Mouse (Mus musculus) gastrocnemius, postnatal 4 days (tissue): ENCODE data around the gene Olfr153. TPM values are rescaled to one million over a fixed set of nuclear protein-coding genes. Genes with fewer than 3 reads are reported as not detected.
"Not testable (repeated sequence)": the region's sequence is repeated elsewhere in the genome, so short reads cannot be mapped to it uniquely, and the experiment has no call there.

Experiments used
- DNase-seq, 2 experiments: peaks; one replicate each; pipeline ENCODE4 v3.0.0; 2021 to 2022; ENCODE audit warnings: low spot score in 2 of 2, mixed read lengths in 2 of 2
- long read RNA-seq, 2 experiments: library from polyadenylated mRNA; stranded (forward); transcript quantifications; one replicate each; pipeline ENCODE4 v2.0.0; 2021
- total RNA-seq, 2 experiments: library from RNA; stranded (reverse); gene quantifications; 2 replicates each; pipeline ENCODE4 v1.2.3; 2021

Olfr153 gene
- not detected for total RNA-seq
- long read RNA-seq, experiment 1: 0 reads
- long read RNA-seq, experiment 2: 0 reads

GRCm38 (mm10) chr2:87531496-87531895 is at the start of gene Olfr153:
Gene Olfr153, plus strand, starts transcription at chr2:87531796.
- no peak for DNase-seq

GRCm38 (mm10) chr2:87482276-87482675 is 49.3 kb upstream of the Olfr153 start:
- DNase-seq: no peak

- DNase-seq: not testable (repeated sequence)
Observed at GRCm38 (mm10) chr2:87496993-87497392, 34.6 kb upstream of the Olfr153 start, which contains the start of gene Pramel7. Gene Pramel7, minus strand, starts transcription at chr2:87497093.

- no peak for DNase-seq
Observed at GRCm38 (mm10) chr2:87506265-87506664, 25.3 kb upstream of the Olfr153 start, which contains the start of gene Pramel6. Gene Pramel6, plus strand, starts transcription at chr2:87506565.

- DNase-seq: no peak
Observed at GRCm38 (mm10) chr2:87515046-87515445, 16.6 kb upstream of the Olfr153 start.

- DNase-seq: no peak
Observed at GRCm38 (mm10) chr2:87515457-87516060, 16.0 kb upstream of the Olfr153 start.

- no peak for DNase-seq
Observed at GRCm38 (mm10) chr2:87516581-87516980, 15.0 kb upstream of the Olfr153 start.

- DNase-seq: no peak
Observed at GRCm38 (mm10) chr2:87520651-87521050, 10.9 kb upstream of the Olfr153 start.

- DNase-seq: not testable (repeated sequence)
Observed at GRCm38 (mm10) chr2:87525899-87526616, 5.5 kb upstream of the Olfr153 start.

- no peak for DNase-seq
Observed at GRCm38 (mm10) chr2:87534826-87535225, 3.2 kb downstream of the Olfr153 start.

GRCm38 (mm10) chr2:87545442-87545841 is 13.8 kb downstream of the Olfr153 start, which contains the start of gene Olfr1128:
Gene Olfr1128, minus strand, starts transcription at chr2:87545542.
- DNase-seq: no peak

GRCm38 (mm10) chr2:87573602-87574001 is 42.0 kb downstream of the Olfr153 start, which contains the start of gene Olfr1129:
Gene Olfr1129, plus strand, starts transcription at chr2:87573902.
- DNase-seq: not testable (repeated sequence)

Other genes starting within 250 kb of the Olfr153 start
- gene Olfr1118, start 224.2 kb upstream of the Olfr153 start, total RNA-seq: not detected
- gene Olfr1120, start 177.0 kb upstream of the Olfr153 start, total RNA-seq: not detected
- gene Olfr1121, start 161.9 kb upstream of the Olfr153 start, total RNA-seq: not detected
- under 1 TPM in 1 of 2 experiments, not detected in 1; 0.05 TPM for gene Olfr1122, start 145.9 kb upstream of the Olfr153 start, total RNA-seq
- gene Olfr1123, start 115.2 kb upstream of the Olfr153 start, total RNA-seq: not detected
- gene Olfr1124, start 101.5 kb upstream of the Olfr153 start, total RNA-seq: not detected
- not detected for gene Olfr1126, start 77.8 kb upstream of the Olfr153 start, total RNA-seq
- gene Pramel7, start 34.7 kb upstream of the Olfr153 start, total RNA-seq: not detected
- gene Pramel6, start 25.2 kb upstream of the Olfr153 start, total RNA-seq: not detected
- not detected for gene Olfr1128, start 13.7 kb downstream of the Olfr153 start, total RNA-seq
- not detected for gene Olfr1129, start 42.1 kb downstream of the Olfr153 start, total RNA-seq
- not detected for gene Olfr1130, start 74.4 kb downstream of the Olfr153 start, total RNA-seq
- gene Olfr1131, start 95.3 kb downstream of the Olfr153 start, total RNA-seq: not detected
- not detected for gene Olfr1132, start 105.7 kb downstream of the Olfr153 start, total RNA-seq
- gene Olfr1133, start 115.6 kb downstream of the Olfr153 start, total RNA-seq: not detected
- gene Olfr1134, start 126.7 kb downstream of the Olfr153 start, total RNA-seq: not detected
- not detected for gene Olfr1135, start 141.9 kb downstream of the Olfr153 start, total RNA-seq
- not detected for gene Olfr1136, start 162.2 kb downstream of the Olfr153 start, total RNA-seq
- not detected for gene Olfr1137, start 181.4 kb downstream of the Olfr153 start, total RNA-seq
- gene Olfr1138, start 208.2 kb downstream of the Olfr153 start, total RNA-seq: not detected
- gene Olfr1140, start 212.0 kb downstream of the Olfr153 start, total RNA-seq: not detected
- not detected for gene Olfr1141, start 222.2 kb downstream of the Olfr153 start, total RNA-seq
- not detected for gene Olfr152, start 247.7 kb downstream of the Olfr153 start, total RNA-seq